Mouse (Mus musculus): ENCODE results near the gene B630019K06Rik.
A peak's percentile ranks its signal among the peaks of the same experiment; 100 is the strongest.

- no peak for TF ChIP-seq POLR2A (IDR thresholded peaks at IDR 0.05; ENCODE audit: low read depth, low read length)
- TF ChIP-seq CHD1 (IDR thresholded peaks at IDR 0.05; ENCODE audit: low read depth, low read length), result no peak
- TF ChIP-seq UBTF (IDR thresholded peaks at IDR 0.05; ENCODE audit: low read depth, low read length), result no peak
- peak; percentile 47 for TF ChIP-seq SMC3 (IDR thresholded peaks at IDR 0.05; ENCODE audit: low read depth, low read length)
- peak; percentile 53 for TF ChIP-seq RAD21 (IDR thresholded peaks at IDR 0.05; ENCODE audit: low read depth, low read length)
- TF ChIP-seq EP300 (IDR thresholded peaks at IDR 0.05; ENCODE audit: low read length), result no peak
- TF ChIP-seq ZMIZ1 (IDR thresholded peaks at IDR 0.05; ENCODE audit: low read depth, low read length), result no peak
- TF ChIP-seq TCF12 (IDR thresholded peaks at IDR 0.05; ENCODE audit: low read depth, low read length), result no peak
- TF ChIP-seq CTCF (conservative IDR thresholded peaks at IDR 0.05 in 1 of 2, IDR thresholded peaks at IDR 0.05 in 1 of 2; ENCODE audit: low read depth in 2 of 2, low read length in 2 of 2), result peak in 1 of 2 experiments; percentile 71; a peak in 3 of 4 replicates
- no peak for TF ChIP-seq KAT2A (IDR thresholded peaks at IDR 0.05; ENCODE audit: insufficient replicate concordance, low read length)
Measured at GRCm38 (mm10) chrX:8921813-8922607, 29.8 kb downstream of the B630019K06Rik start.
